Mouse (Mus musculus) myocyte (in vitro differentiated cells): Measurements from ENCODE around the gene Slc5a4a. TPM values are rescaled to one million over a fixed set of nuclear protein-coding genes. Genes with fewer than 3 reads are reported as not detected.

ENCODE experiments used
- H3K27me3 ChIP-seq: one replicate; pipeline ENCODE4 v1.6.1; 2011; ENCODE audit not compliant: control insufficient read depth, insufficient read depth, insufficient read length
- H3K36me3 ChIP-seq: one replicate; pipeline ENCODE4 v1.6.1; 2011; ENCODE audit not compliant: control insufficient read depth, insufficient read depth
- H3K4me2 ChIP-seq: one replicate; pipeline ENCODE4 v1.6.1; 2011; ENCODE audit warnings: low read depth, control low read depth
- H3K4me3 ChIP-seq: one replicate; pipeline ENCODE4 v1.5.1; 2011; ENCODE audit warnings: mild to moderate bottlenecking, control low read depth, moderate library complexity
- H3K79me2 ChIP-seq: one replicate; pipeline ENCODE4 v1.6.1; 2011; ENCODE audit not compliant: control insufficient read depth, insufficient read depth
- H3ac ChIP-seq: one replicate; pipeline ENCODE4 v1.6.1; 2011; ENCODE audit not compliant: control insufficient read depth, insufficient read length
- CEBPB ChIP-seq: IDR thresholded peaks from 2 replicates; pipeline ENCODE4 v1.6.1; 2011; ENCODE audit warnings: mild to moderate bottlenecking, moderate library complexity; ENCODE audit not compliant: poor library complexity, insufficient read depth, severe bottlenecking
- E2F4 ChIP-seq: IDR thresholded peaks from one replicate; pipeline ENCODE4 v1.6.1; 2011; ENCODE audit warnings: mild to moderate bottlenecking, control low read depth, moderate library complexity; ENCODE audit not compliant: insufficient read depth
- MAX ChIP-seq: IDR thresholded peaks from one replicate; pipeline ENCODE4 v1.6.1; 2011; ENCODE audit warnings: low read depth, mild to moderate bottlenecking, control low read depth
- MYOD1 ChIP-seq, 3 experiments: IDR thresholded peaks; one replicate each; pipeline ENCODE4 v1.6.1; 2011; ENCODE audit warnings: control low read depth in 2 of 3, low read depth in 2 of 3, mild to moderate bottlenecking in 2 of 3, moderate library complexity in 1 of 3; ENCODE audit not compliant: insufficient read length in 2 of 3, control insufficient read depth in 1 of 3
- MYOG ChIP-seq, 3 experiments: IDR thresholded peaks; one replicate each; pipeline ENCODE4 v1.6.1; 2011; ENCODE audit warnings: control low read depth in 2 of 3, low read depth in 2 of 3, mild to moderate bottlenecking in 2 of 3; ENCODE audit not compliant: insufficient read length in 2 of 3, control insufficient read depth in 1 of 3, insufficient read depth in 1 of 3
- POLR2A ChIP-seq: IDR thresholded peaks from one replicate; pipeline ENCODE4 v1.6.1; 2011; ENCODE audit warnings: low read depth, mild to moderate bottlenecking, control low read depth, moderate library complexity; ENCODE audit not compliant: insufficient read length
- POLR2AphosphoS2 ChIP-seq: IDR thresholded peaks from one replicate; pipeline ENCODE4 v1.6.1; 2011; ENCODE audit warnings: low read depth, control low read depth; ENCODE audit not compliant: insufficient read length
- REST ChIP-seq: IDR thresholded peaks from one replicate; pipeline ENCODE4 v1.6.1; 2011; ENCODE audit warnings: mild to moderate bottlenecking, control low read depth, moderate library complexity; ENCODE audit not compliant: insufficient read depth, insufficient read length
- SRF ChIP-seq: IDR thresholded peaks from one replicate; pipeline ENCODE4 v1.6.1; 2011; ENCODE audit warnings: low read depth; ENCODE audit not compliant: control insufficient read depth, insufficient read length
- TCF12 ChIP-seq: IDR thresholded peaks from one replicate; pipeline ENCODE4 v1.6.1; 2011; ENCODE audit warnings: mild to moderate bottlenecking, control low read depth; ENCODE audit not compliant: poor library complexity, insufficient read depth, severe bottlenecking
- TCF3 ChIP-seq: IDR thresholded peaks from one replicate; pipeline ENCODE4 v1.6.1; 2011; ENCODE audit warnings: low read depth, control low read depth; ENCODE audit not compliant: insufficient read length
- USF1 ChIP-seq: IDR thresholded peaks from one replicate; pipeline ENCODE4 v1.6.1; 2011; ENCODE audit warnings: low read depth, mild to moderate bottlenecking, control low read depth, moderate library complexity
- polyA plus RNA-seq: library from polyadenylated mRNA; unstranded; fragments of >200 nt; fragmentation: generic; extraction: Trizol; gene quantifications from one replicate; pipeline ENCODE4 v1.2.1, GENCODE M21; 2012; ENCODE audit warnings: missing spikeins

Gene Slc5a4a
- polyA plus RNA-seq, 1 experiment = not detected

GRCm38 (mm10) chr10:76157528-76157927 lies 10.3 kb downstream of the Slc5a4a start:
- no peak overlapping the region for H3K4me3 ChIP-seq
- H3K36me3 ChIP-seq = no peaks in the 10 kb centered on the region
- TF ChIP-seq MAX = no peak
- no peak for TF ChIP-seq USF1
- TF ChIP-seq MYOG (IDR thresholded peaks at IDR 0.05; ENCODE audit: control insufficient read depth in 1 of 3, insufficient read depth in 1 of 3, insufficient read length in 2 of 3, low read depth in 2 of 3) = no peak
- TF ChIP-seq POLR2A = no peak
- TF ChIP-seq SRF = no peak
- TF ChIP-seq TCF3 = no peak
- no peak for TF ChIP-seq POLR2AphosphoS2
- no peak for TF ChIP-seq TCF12
- no peak for TF ChIP-seq E2F4
- TF ChIP-seq MYOD1 (IDR thresholded peaks at IDR 0.05; ENCODE audit: control insufficient read depth in 1 of 3, insufficient read length in 2 of 3, low read depth in 2 of 3) = no peak
- TF ChIP-seq REST = no peak
- no peak for TF ChIP-seq CEBPB
- no peak overlapping the region for H3K4me2 ChIP-seq
- H3ac ChIP-seq = no peak overlapping the region
- peaks cover 11% of the 10 kb centered on the region for H3K27me3 ChIP-seq
- no peaks in the 10 kb centered on the region for H3K79me2 ChIP-seq

- Histone ChIP-seq H3K27me3 (peaks cover 11% of the 10 kb centered on the region), H3ac (no peak overlapping the region), H3K4me2 (no peak overlapping the region), H3K79me2 (no peaks in the 10 kb centered on the region), H3K36me3 (no peaks in the 10 kb centered on the region), H3K4me3 (no peak overlapping the region)
- no peak for TF ChIP-seq MYOG (IDR thresholded peaks at IDR 0.05; ENCODE audit: control insufficient read depth in 1 of 3, insufficient read depth in 1 of 3, insufficient read length in 2 of 3, low read depth in 2 of 3)
- TF ChIP-seq MAX = no peak
- TF ChIP-seq CEBPB = no peak
- no peak for TF ChIP-seq MYOD1 (IDR thresholded peaks at IDR 0.05; ENCODE audit: control insufficient read depth in 1 of 3, insufficient read length in 2 of 3, low read depth in 2 of 3)
- no peak for TF ChIP-seq USF1
- TF ChIP-seq TCF3 = no peak
- no peak for TF ChIP-seq SRF
- TF ChIP-seq POLR2AphosphoS2 = no peak
- no peak for TF ChIP-seq POLR2A
- TF ChIP-seq REST = no peak
- no peak for TF ChIP-seq E2F4
- no peak for TF ChIP-seq TCF12
These were observed 10.8 kb downstream of the Slc5a4a start for GRCm38 (mm10) chr10:76158009-76158408.

DNA sequence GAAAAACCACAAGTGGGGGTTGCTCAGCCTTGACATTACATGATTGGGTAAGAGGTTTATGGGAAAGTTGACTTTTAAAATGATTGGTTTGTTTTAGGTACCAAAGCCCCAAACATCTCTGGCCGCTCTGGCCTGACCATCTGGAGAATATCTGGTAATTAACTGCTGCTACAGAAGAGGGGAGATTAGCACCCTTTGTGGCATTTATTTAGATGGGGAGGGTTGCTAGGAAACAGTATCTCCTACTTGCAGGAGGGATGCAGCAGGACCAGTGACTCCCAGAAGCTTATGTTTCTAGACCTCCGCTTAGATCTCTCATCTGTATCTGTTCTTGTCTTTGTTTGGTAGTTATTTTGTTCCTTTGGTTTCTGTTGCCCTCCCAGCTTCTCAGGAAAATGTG lies 27.6 kb downstream of the Slc5a4a start:
- Histone ChIP-seq H3ac (no peak overlapping the region), H3K4me2 (no peak overlapping the region), H3K27me3 (peaks cover 26% of the 10 kb centered on the region), H3K36me3 (no peaks in the 10 kb centered on the region), H3K4me3 (no peak overlapping the region), H3K79me2 (no peaks in the 10 kb centered on the region)
- TF ChIP-seq CEBPB = no peak
- no peak for TF ChIP-seq REST
- TF ChIP-seq SRF = no peak
- no peak for TF ChIP-seq POLR2AphosphoS2
- no peak for TF ChIP-seq MYOG (IDR thresholded peaks at IDR 0.05; ENCODE audit: control insufficient read depth in 1 of 3, insufficient read depth in 1 of 3, insufficient read length in 2 of 3, low read depth in 2 of 3)
- no peak for TF ChIP-seq TCF3
- no peak for TF ChIP-seq TCF12
- no peak for TF ChIP-seq POLR2A
- no peak for TF ChIP-seq E2F4
- TF ChIP-seq USF1 = no peak
- no peak for TF ChIP-seq MYOD1 (IDR thresholded peaks at IDR 0.05; ENCODE audit: control insufficient read depth in 1 of 3, insufficient read length in 2 of 3, low read depth in 2 of 3)
- TF ChIP-seq MAX = no peak

GRCm38 (mm10) chr10:76185216-76185615 lies 38.0 kb downstream of the Slc5a4a start:
- Histone ChIP-seq H3ac (no peak overlapping the region), H3K79me2 (no peaks in the 10 kb centered on the region), H3K36me3 (no peaks in the 10 kb centered on the region), H3K4me3 (no peak overlapping the region), H3K27me3 (peaks cover 16% of the 10 kb centered on the region), H3K4me2 (no peak overlapping the region)
- TF ChIP-seq SRF = no peak
- no peak for TF ChIP-seq TCF12
- no peak for TF ChIP-seq REST
- TF ChIP-seq POLR2AphosphoS2 = no peak
- TF ChIP-seq E2F4 = no peak
- TF ChIP-seq MYOD1 (IDR thresholded peaks at IDR 0.05; ENCODE audit: control insufficient read depth in 1 of 3, insufficient read length in 2 of 3, low read depth in 2 of 3) = no peak
- no peak for TF ChIP-seq TCF3
- TF ChIP-seq USF1 = no peak
- TF ChIP-seq POLR2A = no peak
- TF ChIP-seq CEBPB = no peak
- no peak for TF ChIP-seq MYOG (IDR thresholded peaks at IDR 0.05; ENCODE audit: control insufficient read depth in 1 of 3, insufficient read depth in 1 of 3, insufficient read length in 2 of 3, low read depth in 2 of 3)
- TF ChIP-seq MAX = no peak
